Mouse (Mus musculus) midbrain, embryonic 11.5 days (tissue): ENCODE results near the gene Midn. TPM values are rescaled to one million over a fixed set of nuclear protein-coding genes. Genes with fewer than 3 reads are reported as not detected.

Experiments used
- ATAC-seq: fragments of 200-750 bp; cut with Nextera tagmentation; 2 replicates; pipeline ENCODE4 v1.8.0; 2017; ENCODE audit warnings: moderate TSS enrichment, moderate library complexity; ENCODE audit not compliant: low FRiP score
- DNase-seq: peaks from one replicate; pipeline ENCODE4 v3.0.0; 2015; ENCODE audit warnings: low spot score; ENCODE audit errors: missing footprints
- H3K27ac ChIP-seq: fragments of 300-500 bp; sonication (generic); 2 replicates; pipeline ENCODE4 v1.5.1; 2014; ENCODE audit warnings: low read depth, low read length
- H3K27me3 ChIP-seq: fragments of 300-500 bp; sonication (generic); 2 replicates; pipeline ENCODE4 v1.6.1; 2014; ENCODE audit warnings: mild to moderate bottlenecking, low read length, moderate library complexity, mixed read lengths; ENCODE audit not compliant: control insufficient read depth, insufficient read depth
- H3K36me3 ChIP-seq: fragments of 300-500 bp; sonication (generic); 2 replicates; pipeline ENCODE4 v1.6.1; 2014; ENCODE audit warnings: mild to moderate bottlenecking, low read length, moderate library complexity, mixed read lengths; ENCODE audit not compliant: control insufficient read depth, insufficient read depth
- H3K4me1 ChIP-seq: fragments of 300-500 bp; sonication (generic); 2 replicates; pipeline ENCODE4 v1.6.1; 2014; ENCODE audit warnings: low read length; ENCODE audit not compliant: control insufficient read depth, insufficient read depth
- H3K4me2 ChIP-seq: fragments of 300-500 bp; sonication (generic); 2 replicates; pipeline ENCODE4 v1.6.1; 2014; ENCODE audit warnings: mild to moderate bottlenecking, moderate library complexity
- H3K4me3 ChIP-seq: fragments of 300-500 bp; sonication (generic); 2 replicates; pipeline ENCODE4 v1.5.1; 2014; ENCODE audit warnings: low read depth, low read length
- H3K9ac ChIP-seq: fragments of 300-500 bp; sonication (generic); 2 replicates; pipeline ENCODE4 v1.6.1; 2014; ENCODE audit warnings: low read length
- H3K9me3 ChIP-seq: fragments of 300-500 bp; sonication (generic); 2 replicates; pipeline ENCODE4 v1.6.1; 2016; ENCODE audit warnings: low read length; ENCODE audit not compliant: control insufficient read depth
- WGBS: fragments of 180-500 bp; shearing (Covaris S2); extraction: QIAGEN DNeasy Blood & Tissue Kit; methylation state at CpG from one replicate; pipeline ENCODE4 v1.1.7; 2014; 5-methylcytosine and 5-hydroxymethylcytosine counted together
- polyA plus RNA-seq: library from polyadenylated mRNA; unstranded; fragments of >200 nt; fragmentation: Nextera tagmentation; extraction: Ambion mirVana; gene quantifications from 2 replicates; pipeline ENCODE4 v1.2.1, GENCODE M21; 2014

Gene Midn
- polyA plus RNA-seq, 1 experiment from 2014 or later = 71.3 TPM

DNA sequence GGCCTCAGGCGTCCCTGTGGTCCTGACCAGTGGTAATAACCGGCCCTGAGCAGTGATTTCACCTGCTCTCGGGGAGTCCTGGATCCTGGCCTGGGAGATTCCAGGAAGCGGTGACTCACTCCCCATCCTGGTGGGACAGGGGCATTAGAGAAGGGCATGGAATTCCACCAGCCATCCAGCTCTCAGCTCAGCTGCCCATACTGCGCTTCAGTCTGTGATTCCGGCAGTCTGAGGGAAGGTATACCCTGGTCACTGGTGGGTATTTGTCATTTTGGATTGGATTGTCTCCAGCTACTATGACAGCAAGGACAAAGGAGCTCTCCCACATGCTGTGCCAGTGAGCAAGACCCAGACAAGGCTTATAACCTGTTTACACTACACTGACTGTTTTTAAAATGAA is 40.4 kb upstream of the Midn start:
- Histone ChIP-seq H3K4me3 (no peak overlapping the region), H3K9me3 (no peaks in the 10 kb centered on the region), H3K4me2 (no peak overlapping the region), H3K27ac (no peak overlapping the region), H3K27me3 (no peaks in the 10 kb centered on the region), H3K4me1 (0 out of 2 replicates have a peak, but pooled peaks cover 2% of the 10 kb centered on the region), H3K9ac (no peak overlapping the region), H3K36me3 (no peaks in the 10 kb centered on the region)
- no peak for ATAC-seq
- WGBS = 67% methylated on average over 6 of the region's 6 CpGs
- DNase-seq = no peak

DNA sequence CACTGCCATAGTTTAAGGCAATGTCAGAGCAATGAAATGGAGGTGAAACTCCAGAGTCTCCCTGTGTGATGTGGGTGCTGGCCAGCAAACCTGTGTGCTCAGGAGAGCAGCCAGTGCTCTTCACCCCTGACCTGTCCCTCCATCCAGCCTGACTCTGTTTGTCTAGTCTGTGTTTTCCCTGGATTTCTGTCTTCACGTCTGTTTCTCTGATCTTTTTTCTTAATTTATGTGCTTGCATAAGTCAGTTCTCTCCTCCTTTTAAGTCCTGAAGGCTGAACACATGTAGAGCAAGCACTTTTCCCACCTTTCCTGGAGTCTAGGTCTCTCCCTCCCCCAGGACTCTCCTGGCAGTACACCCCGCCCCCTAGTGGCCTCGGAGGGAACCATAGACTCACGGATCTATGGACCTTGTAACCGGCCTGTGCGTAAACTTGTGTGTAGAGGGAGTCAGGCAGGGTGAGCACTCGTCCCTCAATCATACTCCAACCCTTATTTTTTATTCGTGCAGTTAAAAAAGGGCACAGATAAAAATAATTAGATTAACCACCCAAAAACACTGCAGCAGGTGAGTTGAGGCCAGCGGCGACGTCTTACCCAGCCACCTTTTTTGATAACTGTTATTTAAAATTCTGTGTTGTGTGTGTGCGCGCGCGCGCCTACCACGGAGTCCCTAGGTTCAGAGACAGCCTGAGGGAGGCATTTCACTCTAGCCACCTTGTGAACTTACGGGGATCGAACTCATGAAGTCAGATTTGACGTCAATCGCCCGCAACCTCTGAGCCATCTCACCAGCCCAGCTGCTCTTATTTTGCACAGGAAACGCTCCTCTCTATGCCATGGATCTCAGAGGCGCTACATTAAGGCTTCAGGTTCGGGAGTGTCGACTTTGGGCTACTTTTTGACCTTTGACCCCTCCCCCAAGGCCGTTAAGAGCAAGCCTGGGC is 33.5 kb upstream of the Midn start:
- H3K27ac ChIP-seq = peak overlapping the region; percentile 33; the same call in 1 of the 2 replicates

DNA sequence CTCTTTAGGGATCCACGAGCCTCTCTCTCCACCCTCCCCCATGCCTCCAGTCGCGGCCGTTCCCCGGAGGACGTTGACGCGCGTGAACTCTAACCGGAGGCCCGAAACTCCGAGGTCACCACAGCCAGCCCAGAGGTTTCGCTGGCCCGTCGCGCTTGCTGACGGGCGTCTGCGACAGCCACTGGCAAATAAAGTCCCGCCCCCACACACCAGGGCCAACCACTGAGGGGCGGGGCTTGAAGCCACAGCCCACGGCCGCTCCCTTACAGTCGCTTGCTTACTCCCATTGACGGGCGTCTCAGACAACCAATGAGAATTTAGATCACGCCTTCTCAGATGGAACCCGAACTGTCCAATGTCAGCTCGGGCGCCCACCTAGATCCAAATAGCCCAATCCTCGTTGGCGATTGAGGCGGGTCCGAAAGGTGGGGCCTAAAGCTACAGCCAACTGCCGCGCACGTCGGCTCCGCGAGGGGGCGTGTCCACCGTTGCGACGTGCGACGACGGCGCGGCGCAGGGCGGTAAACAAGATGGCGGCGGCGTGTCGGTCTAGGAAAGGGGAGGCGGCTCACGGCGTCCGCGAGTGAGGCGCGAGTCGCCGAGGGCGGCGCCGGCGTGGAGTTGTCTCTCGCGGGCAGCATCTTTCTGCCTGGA is 32.7 kb upstream of the Midn start, which contains the start of gene Stk11:
Stk11 (plus strand) TSS at position 514 of the 654 bp plus-strand sequence.
- Histone ChIP-seq H3K36me3 (0 out of 2 replicates have a peak, but pooled peaks cover under 1% of the 10 kb centered on the region), H3K4me3 (peak within 1 kb of the TSS; percentile 97), H3K4me2 (peak within 1 kb of the TSS; percentile 86), H3K9me3 (no peaks in the 10 kb centered on the region), H3K4me1 (peaks cover 28% of the 10 kb centered on the region), H3K27ac (peak within 1 kb of the TSS; percentile 44), H3K9ac (peak within 1 kb of the TSS; percentile 88), H3K27me3 (no peaks in the 10 kb centered on the region)
- WGBS = under 1% methylated on average over 70 of the region's 70 CpGs
- DNase-seq (peak; percentile 99), ATAC-seq (peak; percentile 98)

More for the DNA sequence above, 33.5 kb upstream of the Midn start:
- Histone ChIP-seq H3K9ac (peak overlapping the region; percentile 1; the same call in 1 of the 2 replicates), H3K4me3 (peak overlapping the region; percentile 97), H3K27me3 (no peaks in the 10 kb centered on the region), H3K36me3 (no peaks in the 10 kb centered on the region), H3K9me3 (no peaks in the 10 kb centered on the region), H3K4me2 (peak overlapping the region; percentile 33), H3K4me1 (peaks cover 28% of the 10 kb centered on the region)
- 2% methylated on average over 27 of the region's 27 CpGs for WGBS
- DNase-seq (peak; percentile 99), ATAC-seq (peak; percentile 54)

DNA sequence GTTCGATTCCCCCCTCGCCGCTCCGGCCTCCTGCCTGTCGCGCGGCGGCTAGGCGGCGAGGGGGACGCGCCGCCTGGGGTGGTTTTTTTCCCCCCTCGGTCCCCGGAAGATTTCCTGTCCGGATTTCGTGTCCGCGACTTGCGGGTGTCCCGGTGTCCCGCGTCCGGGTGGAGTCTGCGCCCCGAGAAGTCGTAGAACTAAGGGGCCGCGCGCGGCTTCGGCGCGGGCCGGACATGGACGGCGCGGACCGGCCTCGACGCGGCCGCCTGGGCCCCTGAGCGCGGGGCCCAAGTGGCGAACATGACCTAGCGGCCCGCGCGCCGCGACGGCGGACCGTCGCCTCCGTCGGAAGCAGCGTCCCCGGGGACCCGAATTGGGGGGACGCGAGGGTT is 32.1 kb upstream of the Midn start:
- under 1% methylated on average over 58 of the region's 63 CpGs for WGBS
- Histone ChIP-seq H3K9me3 (no peaks in the 10 kb centered on the region), H3K27ac (peak overlapping the region; percentile 44), H3K4me3 (peak overlapping the region; percentile 97), H3K4me1 (peaks cover 28% of the 10 kb centered on the region), H3K9ac (peak overlapping the region; percentile 88), H3K4me2 (peak overlapping the region; percentile 86), H3K27me3 (no peaks in the 10 kb centered on the region), H3K36me3 (0 out of 2 replicates have a peak, but pooled peaks cover 2% of the 10 kb centered on the region)
- DNase-seq (no peak), ATAC-seq (no peak)

- peaks cover 5% of the 10 kb centered on the region; the same call in 1 of the 2 replicates for H3K36me3 ChIP-seq
- peak overlapping the region; percentile 86 for H3K4me2 ChIP-seq
- H3K9ac ChIP-seq = peak overlapping the region; percentile 88
- DNase-seq = peak; percentile 93
- H3K4me3 ChIP-seq = peak overlapping the region; percentile 97
- no peak overlapping the region for H3K27ac ChIP-seq
- under 1% methylated on average over 27 of the region's 27 CpGs for WGBS
- H3K9me3 ChIP-seq = no peaks in the 10 kb centered on the region
- H3K27me3 ChIP-seq = no peaks in the 10 kb centered on the region
- H3K4me1 ChIP-seq = peaks cover 28% of the 10 kb centered on the region
- ATAC-seq = no peak
Observed at GRCm38 (mm10) chr10:80116563-80116926, 31.5 kb upstream of the Midn start.

DNA sequence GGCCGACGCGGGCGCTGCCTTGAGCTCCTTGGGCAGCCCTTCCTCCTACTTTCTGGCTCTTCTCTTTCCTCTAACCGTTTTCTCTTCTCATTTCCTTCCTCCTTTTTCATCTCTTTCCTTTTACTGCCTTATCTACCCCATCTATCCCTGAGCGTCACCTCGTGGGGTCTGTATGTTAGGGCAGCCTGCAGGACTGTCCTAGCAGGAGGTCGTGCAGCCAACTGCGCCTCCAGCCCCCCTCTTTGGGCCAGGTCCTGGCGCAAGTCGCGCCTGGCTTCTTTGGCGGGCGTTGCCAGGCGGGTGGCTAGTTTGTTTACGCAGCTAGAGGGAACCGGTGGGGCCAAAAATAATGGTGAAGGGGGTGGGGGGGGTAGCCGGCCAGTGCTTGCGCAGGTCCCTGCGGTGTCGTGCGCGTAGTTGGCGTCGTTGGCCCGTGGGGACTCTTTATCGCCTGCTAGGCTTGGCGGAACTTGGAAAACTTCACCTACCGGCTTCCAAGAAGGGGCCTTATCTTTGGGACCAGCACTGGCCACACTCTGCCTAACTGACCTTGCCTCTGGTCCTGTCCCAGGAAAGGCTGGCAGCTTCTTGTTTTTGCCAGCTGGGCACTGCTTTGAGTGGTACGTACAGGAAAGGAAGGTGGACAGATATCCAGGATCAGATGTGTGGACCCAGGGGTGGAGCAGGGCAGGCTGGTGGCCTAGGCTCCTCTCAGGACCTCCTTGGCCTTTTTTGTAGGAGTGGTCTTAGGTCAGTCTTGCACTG is 31.0 kb upstream of the Midn start:
- peaks cover 28% of the 10 kb centered on the region for H3K4me1 ChIP-seq
- no peaks in the 10 kb centered on the region for H3K9me3 ChIP-seq
- H3K9ac ChIP-seq = peak overlapping the region; percentile 88
- WGBS = 6% methylated on average over 30 of the region's 30 CpGs
- H3K36me3 ChIP-seq = peaks cover 8% of the 10 kb centered on the region; the same call in 1 of the 2 replicates
- peak overlapping the region; percentile 86 for H3K4me2 ChIP-seq
- no peak for ATAC-seq
- H3K27ac ChIP-seq = peak overlapping the region; percentile 46
- peak overlapping the region; percentile 97 for H3K4me3 ChIP-seq
- DNase-seq = peak; percentile 85
- no peaks in the 10 kb centered on the region for H3K27me3 ChIP-seq

GRCm38 (mm10) chr10:80117736-80118135 is 30.3 kb upstream of the Midn start:
- peak overlapping the region; percentile 86 for H3K4me2 ChIP-seq
- WGBS = 65% methylated on average over 1 of the region's 1 CpGs
- DNase-seq (no peak), ATAC-seq (no peak)
- peaks cover 28% of the 10 kb centered on the region for H3K4me1 ChIP-seq
- no peaks in the 10 kb centered on the region for H3K9me3 ChIP-seq
- peak overlapping the region; percentile 88 for H3K9ac ChIP-seq
- H3K36me3 ChIP-seq = peaks cover 8% of the 10 kb centered on the region; the same call in 1 of the 2 replicates
- peak overlapping the region; percentile 97 for H3K4me3 ChIP-seq
- H3K27me3 ChIP-seq = no peaks in the 10 kb centered on the region
- H3K27ac ChIP-seq = no peak overlapping the region

DNA sequence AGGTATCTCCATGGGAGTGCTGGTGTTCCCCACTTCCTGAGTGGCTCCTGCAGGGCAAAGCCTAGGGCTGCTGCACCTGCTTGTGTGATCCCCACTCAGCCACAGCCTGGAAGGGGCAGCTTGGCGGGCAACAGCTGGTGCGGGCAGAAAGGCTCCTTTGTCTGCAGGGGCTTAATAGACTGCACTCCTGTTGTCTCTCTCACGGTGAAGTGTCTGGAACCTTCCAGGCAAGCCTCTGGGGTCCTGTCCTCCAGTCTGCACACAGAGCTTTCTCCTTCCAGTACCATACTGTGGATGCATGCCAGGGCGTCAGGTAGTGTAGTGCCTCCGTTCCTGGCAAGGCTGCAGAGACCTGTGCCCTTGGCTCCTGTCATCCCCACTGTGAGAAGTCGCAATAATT is 29.5 kb upstream of the Midn start:
- H3K9ac ChIP-seq = no peak overlapping the region; the same call in 1 of the 2 replicates
- WGBS = 66% methylated on average over 6 of the region's 6 CpGs
- peak overlapping the region; percentile 2; the same call in 1 of the 2 replicates for H3K4me3 ChIP-seq
- ATAC-seq (no peak), DNase-seq (no peak)
- peak overlapping the region; percentile 86 for H3K4me2 ChIP-seq
- H3K36me3 ChIP-seq = peaks cover 8% of the 10 kb centered on the region; the same call in 1 of the 2 replicates
- no peaks in the 10 kb centered on the region for H3K9me3 ChIP-seq
- peaks cover 28% of the 10 kb centered on the region for H3K4me1 ChIP-seq
- no peaks in the 10 kb centered on the region for H3K27me3 ChIP-seq
- H3K27ac ChIP-seq = no peak overlapping the region
